Mouse (Mus musculus): ENCODE measurements around the gene Pabpc4.

GRCm38 (mm10) chr4:123295516-123296147 is 33.5 kb downstream of the Pabpc4 start:
- TF ChIP-seq CTCF (IDR thresholded peaks at IDR 0.05; ENCODE audit: low read depth) (no peak), EP300 (IDR thresholded peaks at IDR 0.05; ENCODE audit: low read depth) (no peak)

All from liver, postnatal 0 days (tissue).